Mouse (Mus musculus) embryonic fibroblast, embryonic 13.5 days (primary cell): ENCODE results near the gene Gm28308.

Source experiments
- CTCF ChIP-seq: IDR thresholded peaks from 2 replicates; pipeline ENCODE4 v1.5.1; 2011; ENCODE audit warnings: mild to moderate bottlenecking, control low read depth, low read length, moderate library complexity, borderline replicate concordance; ENCODE audit not compliant: insufficient read depth
- POLR2A ChIP-seq: IDR thresholded peaks from 2 replicates; pipeline ENCODE4 v1.6.1; 2011; ENCODE audit warnings: low read depth, mild to moderate bottlenecking, control low read depth, low read length, moderate library complexity

DNA sequence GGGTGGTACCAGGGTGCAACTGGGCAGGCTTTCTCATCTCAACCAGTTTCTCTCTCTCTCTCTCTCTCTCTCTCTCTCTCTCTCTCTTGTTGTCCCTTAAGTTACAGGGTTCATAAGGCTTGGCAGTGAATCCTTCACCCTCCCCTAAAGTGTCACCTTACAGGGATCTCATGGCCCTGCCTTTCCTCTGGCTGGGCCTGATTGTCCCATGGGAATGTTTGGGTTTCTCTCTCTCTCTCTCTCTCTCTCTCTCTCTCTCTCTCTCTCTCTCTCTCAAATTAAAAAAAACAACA, 5.5 kb downstream of the Gm28308 start:
- TF ChIP-seq POLR2A (no peak), CTCF (no peak)
